Mouse (Mus musculus): Measurements from ENCODE around the gene Ugt1a8.

Ugt1a8 gene

GRCm38 (mm10) chr1:88234646-88235045 is 147.0 kb downstream of the Ugt1a8 start:
- no peak for DNase-seq (ENCODE audit: low read depth in 1 of 2, low spot score in 2 of 2)

GRCm38 (mm10) chr1:88235046-88235893 is 147.7 kb downstream of the Ugt1a8 start:
- DNase-seq (ENCODE audit: low read depth in 1 of 2, low spot score in 2 of 2) = no peak

- no peak for DNase-seq (ENCODE audit: low read depth in 1 of 2, low spot score in 2 of 2)
These were observed 148.3 kb downstream of the Ugt1a8 start for GRCm38 (mm10) chr1:88235894-88236415.

- DNase-seq (ENCODE audit: low read depth in 1 of 2, low spot score in 2 of 2) = no peak
These were observed 149.7 kb downstream of the Ugt1a8 start for GRCm38 (mm10) chr1:88237311-88237710.

GRCm38 (mm10) chr1:88238771-88239170 is 151.2 kb downstream of the Ugt1a8 start:
- DNase-seq (ENCODE audit: low read depth in 1 of 2, low spot score in 2 of 2) = no peak

GRCm38 (mm10) chr1:88240072-88240471 is 152.5 kb downstream of the Ugt1a8 start:
- DNase-seq (ENCODE audit: low read depth in 1 of 2, low spot score in 2 of 2) = no peak

- no peak for DNase-seq (ENCODE audit: low read depth in 1 of 2, low spot score in 2 of 2)
These were observed 153.0 kb downstream of the Ugt1a8 start for GRCm38 (mm10) chr1:88240579-88240978.

GRCm38 (mm10) chr1:88243861-88244260 is 156.2 kb downstream of the Ugt1a8 start:
- no peak for DNase-seq (ENCODE audit: low read depth in 1 of 2, low spot score in 2 of 2)

- no peak for DNase-seq (ENCODE audit: low read depth in 1 of 2, low spot score in 2 of 2)
These were observed 158.3 kb downstream of the Ugt1a8 start for GRCm38 (mm10) chr1:88245881-88246280.

GRCm38 (mm10) chr1:88246386-88246785 is 158.8 kb downstream of the Ugt1a8 start:
- DNase-seq (ENCODE audit: low read depth in 1 of 2, low spot score in 2 of 2) = no peak

GRCm38 (mm10) chr1:88247660-88248059 is 160.0 kb downstream of the Ugt1a8 start:
- DNase-seq (ENCODE audit: low read depth in 1 of 2, low spot score in 2 of 2) = no peak

GRCm38 (mm10) chr1:88248658-88249057 is 161.0 kb downstream of the Ugt1a8 start:
- DNase-seq (ENCODE audit: low read depth in 1 of 2, low spot score in 2 of 2) = no peak

- no peak for DNase-seq (ENCODE audit: low read depth in 1 of 2, low spot score in 2 of 2)
These were observed 162.0 kb downstream of the Ugt1a8 start for GRCm38 (mm10) chr1:88249596-88249995.

- DNase-seq (ENCODE audit: low read depth in 1 of 2, low spot score in 2 of 2) = no peak
These were observed 162.4 kb downstream of the Ugt1a8 start for GRCm38 (mm10) chr1:88250023-88250422.

- no peak for DNase-seq (ENCODE audit: low read depth in 1 of 2, low spot score in 2 of 2)
These were observed 165.5 kb downstream of the Ugt1a8 start for GRCm38 (mm10) chr1:88253106-88253505.

GRCm38 (mm10) chr1:88253540-88253939 is 165.9 kb downstream of the Ugt1a8 start:
- DNase-seq (ENCODE audit: low read depth in 1 of 2, low spot score in 2 of 2) = no peak

GRCm38 (mm10) chr1:88254793-88255465 is 167.3 kb downstream of the Ugt1a8 start:
- DNase-seq (ENCODE audit: low read depth in 1 of 2, low spot score in 2 of 2) = no peak

GRCm38 (mm10) chr1:88255466-88255857 is 167.8 kb downstream of the Ugt1a8 start:
- DNase-seq (ENCODE audit: low read depth in 1 of 2, low spot score in 2 of 2) = no peak

GRCm38 (mm10) chr1:88255989-88256754 is 168.6 kb downstream of the Ugt1a8 start:
- DNase-seq (ENCODE audit: low read depth in 1 of 2, low spot score in 2 of 2) = no peak

GRCm38 (mm10) chr1:88256886-88257663 is 169.5 kb downstream of the Ugt1a8 start:
- DNase-seq (ENCODE audit: low read depth in 1 of 2, low spot score in 2 of 2) = no peak

- DNase-seq (ENCODE audit: low read depth in 1 of 2, low spot score in 2 of 2) = no peak
These were observed 170.1 kb downstream of the Ugt1a8 start for GRCm38 (mm10) chr1:88257681-88258080.

Measured in monocyte, adult 2 months (primary cell).